Mouse (Mus musculus): ENCODE data around the gene Wsb1. TPM values are rescaled to one million over a fixed set of nuclear protein-coding genes. Genes with fewer than 3 reads are reported as not detected.

Gene Wsb1
- 4.3 and 5.4 TPM in 2 replicates for polyA plus RNA-seq (2021; fragmentation: Nextera tagmentation)
- long read RNA-seq, experiment 1, transcript Wsb1-201 (9 exons, 2,476 nt): major isoform, 7 of 13 reads
- long read RNA-seq, experiment 1, partial matches to known transcripts: 2 of 13 reads
- long read RNA-seq, experiment 1, other reads (novel, unspliced or antisense): 2 of 13 reads
- long read RNA-seq, experiment 2, transcript Wsb1-201 (9 exons, 2,476 nt): major isoform, 24 of 114 reads
- long read RNA-seq, experiment 2, partial matches to known transcripts: 1 of 114 reads
- long read RNA-seq, experiment 2, other reads (novel, unspliced or antisense): 86 of 114 reads

GRCm38 (mm10) chr11:79254391-79255098 is at the start of gene Wsb1:
Gene Wsb1 (minus strand): TSS chr11:79254671.

GRCm38 (mm10) chr11:79296856-79297491 is 42.5 kb upstream of the Wsb1 start, which contains the start of gene Gm9964:
Gene Gm9964 (minus strand): TSS chr11:79296906.

Other genes starting within 250 kb of the Wsb1 start
- gene Ksr1, start 108.3 kb downstream of the Wsb1 start, polyA plus RNA-seq (2021; fragmentation: Nextera tagmentation): 7.2 and 8.7 TPM in 2 replicates
- not detected in 2 replicates for gene Gm9964, start 42.2 kb upstream of the Wsb1 start, polyA plus RNA-seq (2021; fragmentation: Nextera tagmentation)
- 12.8 and 13.4 TPM in 2 replicates for gene Nf1, start 85.0 kb upstream of the Wsb1 start, polyA plus RNA-seq (2021; fragmentation: Nextera tagmentation)
- 29.4 and 34.9 TPM in 2 replicates for gene Omg, start 249.4 kb upstream of the Wsb1 start, polyA plus RNA-seq (2021; fragmentation: Nextera tagmentation)

Measured in layer of hippocampus, adult 6 months (tissue).